Mouse (Mus musculus) heart, embryonic 14.5 days (tissue): Measurements from ENCODE around the gene Ppp1r1b. TPM values are rescaled to one million over a fixed set of nuclear protein-coding genes. Genes with fewer than 3 reads are reported as not detected.

Experiments
- ATAC-seq: fragments of 200-750 bp; cut with Nextera tagmentation; 2 replicates; pipeline ENCODE4 v1.8.0; 2017; ENCODE audit warnings: low read depth, moderate TSS enrichment; ENCODE audit not compliant: insufficient number of reproducible peaks, insufficient read depth, low FRiP score
- H3K27ac ChIP-seq, 2 experiments: fragments of 200-500 bp in 1 of 2; fragments of 300-500 bp in 1 of 2; sonication (generic) in 1 of 2; replicated peaks in 1 of 2; 2 replicates each; pipeline ENCODE4 v1.5.1; 2012 to 2014; ENCODE audit warnings: low read depth in 2 of 2, low read length in 2 of 2, control low read depth in 1 of 2, mild to moderate bottlenecking in 1 of 2, mixed read lengths in 1 of 2; ENCODE audit not compliant: control insufficient read depth in 1 of 2, insufficient read depth in 1 of 2
- H3K27me3 ChIP-seq: fragments of 300-500 bp; sonication (generic); 2 replicates; pipeline ENCODE4 v1.6.1; 2014; ENCODE audit warnings: mild to moderate bottlenecking, low read length, control low read depth; ENCODE audit not compliant: control insufficient read depth, insufficient read depth
- H3K36me3 ChIP-seq: fragments of 300-500 bp; sonication (generic); 2 replicates; pipeline ENCODE4 v1.6.1; 2014; ENCODE audit warnings: mild to moderate bottlenecking, control low read depth, low read length, mixed read lengths; ENCODE audit not compliant: control insufficient read depth, insufficient read depth
- H3K4me1 ChIP-seq, 2 experiments: fragments of 200-500 bp in 1 of 2; fragments of 300-500 bp in 1 of 2; sonication (generic) in 1 of 2; 2 replicates each; pipeline ENCODE4 v1.6.1; 2012 to 2014; ENCODE audit warnings: low read length in 2 of 2, control low read depth in 1 of 2, mixed read lengths in 1 of 2; ENCODE audit not compliant: control insufficient read depth in 2 of 2, insufficient read depth in 2 of 2
- H3K4me2 ChIP-seq: fragments of 300-500 bp; sonication (generic); 2 replicates; pipeline ENCODE4 v1.6.1; 2014; ENCODE audit warnings: mild to moderate bottlenecking, low read length
- H3K4me3 ChIP-seq, 2 experiments: fragments of 200-500 bp in 1 of 2; fragments of 300-500 bp in 1 of 2; sonication (generic) in 1 of 2; 2 replicates each; pipeline ENCODE4 v1.5.1; 2012 to 2014; ENCODE audit warnings: low read length in 2 of 2, mild to moderate bottlenecking in 2 of 2, control low read depth in 1 of 2, low read depth in 1 of 2, moderate library complexity in 1 of 2; ENCODE audit not compliant: control insufficient read depth in 1 of 2, insufficient read depth in 1 of 2
- H3K9ac ChIP-seq: fragments of 300-500 bp; sonication (generic); 2 replicates; pipeline ENCODE4 v1.6.1; 2014; ENCODE audit warnings: mild to moderate bottlenecking, low read length
- H3K9me3 ChIP-seq: fragments of 300-500 bp; sonication (generic); 2 replicates; pipeline ENCODE4 v1.6.1; 2016; ENCODE audit warnings: low read length, control low read depth; ENCODE audit not compliant: control insufficient read depth
- WGBS: fragments of 180-500 bp; shearing (Covaris S2); extraction: QIAGEN DNeasy Blood & Tissue Kit; methylation state at CpG from one replicate; pipeline ENCODE4 v1.1.7; 2014; 5-methylcytosine and 5-hydroxymethylcytosine counted together
- polyA plus RNA-seq: library from polyadenylated mRNA; unstranded; fragments of >200 nt; fragmentation: Nextera tagmentation; extraction: Ambion mirVana; gene quantifications from 2 replicates; pipeline ENCODE4 v1.2.1, GENCODE M21; 2014

Gene Ppp1r1b
- polyA plus RNA-seq, 1 experiment from 2014 or later: 42.2 TPM

GRCm38 (mm10) chr11:98406621-98407020 lies 58.4 kb downstream of the Ppp1r1b start:
- no peaks in the 10 kb centered on the region for H3K36me3 ChIP-seq
- H3K9me3 ChIP-seq: no peaks in the 10 kb centered on the region
- H3K4me1 ChIP-seq: peaks cover 14 to 17% of the 10 kb centered on the region in 2 experiments
- 69% methylated on average over 6 of the region's 6 CpGs for WGBS
- no peaks in the 10 kb centered on the region for H3K27me3 ChIP-seq
- no peak for ATAC-seq
- H3K9ac ChIP-seq: no peak overlapping the region
- no peak overlapping the region for H3K4me2 ChIP-seq
- H3K27ac ChIP-seq: no peak overlapping the region
- no peak overlapping the region for H3K4me3 ChIP-seq

Other genes with a start within 250 kb of the Ppp1r1b start
- gene Fbxl20, start 198.0 kb upstream of the Ppp1r1b start, polyA plus RNA-seq: 14.9 and 17.7 TPM in 2 replicates
- gene Med1, start 155.1 kb upstream of the Ppp1r1b start, polyA plus RNA-seq: 40.2 TPM in 2 replicates
- gene Cdk12, start 145.3 kb upstream of the Ppp1r1b start, polyA plus RNA-seq: 9.8 and 9.9 TPM in 2 replicates
- gene Neurod2, start 18.8 kb upstream of the Ppp1r1b start, polyA plus RNA-seq: not detected in 2 replicates
- 33.1 and 35.4 TPM in 2 replicates for gene Stard3, start 10.0 kb downstream of the Ppp1r1b start, polyA plus RNA-seq
- 169 and 178 TPM in 2 replicates for gene Tcap, start 35.4 kb downstream of the Ppp1r1b start, polyA plus RNA-seq
- gene Pnmt, start 38.0 kb downstream of the Ppp1r1b start, polyA plus RNA-seq: 0.70 and 0.86 TPM in 2 replicates
- 14.2 and 15.5 TPM in 2 replicates for gene Pgap3, start 52.1 kb downstream of the Ppp1r1b start, polyA plus RNA-seq
- gene Erbb2, start 64.1 kb downstream of the Ppp1r1b start, polyA plus RNA-seq: 54.5 and 55.1 TPM in 2 replicates
- gene Mien1, start 90.6 kb downstream of the Ppp1r1b start, polyA plus RNA-seq: 120 and 138 TPM in 2 replicates
- 0.50 TPM in 1 of 2 replicates, not detected in the other for gene Grb7, start 98.0 kb downstream of the Ppp1r1b start, polyA plus RNA-seq
- 0.19 TPM in 1 of 2 replicates, not detected in the other for gene Ikzf3, start 197.6 kb downstream of the Ppp1r1b start, polyA plus RNA-seq
- gene Zpbp2, start 202.7 kb downstream of the Ppp1r1b start, polyA plus RNA-seq: 0.16 and 0.47 TPM in 2 replicates
- gene Ormdl3, start 239.0 kb downstream of the Ppp1r1b start, polyA plus RNA-seq: 9.4 and 11.3 TPM in 2 replicates
- gene Lrrc3c, start 249.9 kb downstream of the Ppp1r1b start, polyA plus RNA-seq: not detected in 2 replicates